In genomic region chr1:37187050-37187449, GRCm38 (mm10) we compare ENCODE assay signal across 27 mouse cellular contexts. TPM values are rescaled to one million over a fixed set of nuclear protein-coding genes. Genes with fewer than 3 reads are reported as not detected.
DNase-seq lines count a peak whose midpoint lies in the region; ATAC-seq and TF ChIP-seq lines count a peak whose summit lies in the region.
"Had no signal": no experiment of that assay in that cellular context is flagged by ENCODE, and none has a peak within 500 bp of the region (broad histone marks: within the 10 kb centered on the region; RNA-seq: fewer than 3 reads in every experiment).

No protein-coding gene starts in this region.

- no peaks in the 10 kb centered on the region for H3K9me3 ChIP-seq in forebrain, embryonic 11.5 days (ENCODE audit: control insufficient read depth, low read length)
- H3K9me3 ChIP-seq in forebrain, postnatal 0 days (ENCODE audit: low read length): no peaks in the 10 kb centered on the region
- no peaks in the 10 kb centered on the region for H3K9me3 ChIP-seq in ES-E14 (ENCODE audit: control insufficient read depth, insufficient read depth, low read depth, low read length)
- H3K9me3 ChIP-seq in embryonic facial prominence, embryonic 11.5 days (replicated peaks; ENCODE audit: control insufficient read depth, low read length): no peaks in the 10 kb centered on the region
- H3K9me3 ChIP-seq in hindbrain, postnatal 0 days (ENCODE audit: low read length): no peaks in the 10 kb centered on the region
- H3K9me3 ChIP-seq: embryonic facial prominence, embryonic 15.5 days; forebrain, embryonic 12.5 days; G1E; heart, embryonic 12.5 days; heart, embryonic 15.5 days had no signal

- WGBS in forebrain, embryonic 11.5 days: 53% methylated on average over 6 of the region's 6 CpGs
- 38% methylated on average over 6 of the region's 6 CpGs for WGBS in forebrain, postnatal 0 days
- 65% methylated on average over 6 of the region's 6 CpGs for WGBS in embryonic facial prominence, embryonic 11.5 days
- WGBS in hindbrain, postnatal 0 days: 62% methylated on average over 6 of the region's 6 CpGs
- 75% methylated on average over 6 of the region's 6 CpGs for WGBS in lung, adult 2 months

- no peak overlapping the region for H3K4me3 ChIP-seq in forebrain, embryonic 11.5 days (ENCODE audit: low read depth, low read length)
- H3K4me3 ChIP-seq in forebrain, postnatal 0 days (ENCODE audit: low read depth, low read length): no peak overlapping the region
- peak overlapping the region; percentile 6 to 32; a peak in 3 of 4 replicates for H3K4me3 ChIP-seq in ES-E14 (ENCODE audit: insufficient read depth in 1 of 2, low read depth in 1 of 2, low read length in 2 of 2, poor library complexity in 1 of 2, severe bottlenecking in 1 of 2)
- H3K4me3 ChIP-seq in embryonic facial prominence, embryonic 11.5 days (ENCODE audit: low read depth, low read length): no peak overlapping the region
- no peak overlapping the region for H3K4me3 ChIP-seq in hindbrain, postnatal 0 days (ENCODE audit: low read length)
- no peak overlapping the region for H3K4me3 ChIP-seq in lung, adult 2 months (replicated peaks; ENCODE audit: extremely low read depth, low read depth, low read length)
- H3K4me3 ChIP-seq: embryonic facial prominence, embryonic 15.5 days; forebrain, embryonic 12.5 days; heart, embryonic 12.5 days; heart, embryonic 15.5 days had no signal

- H3K9ac ChIP-seq in forebrain, embryonic 11.5 days (ENCODE audit: low read length): no peak overlapping the region
- no peak overlapping the region for H3K9ac ChIP-seq in forebrain, postnatal 0 days
- peak overlapping the region; percentile 22; the same call in 1 of the 2 replicates for H3K9ac ChIP-seq in ES-E14 (ENCODE audit: insufficient read depth, low read depth, low read length, poor library complexity, severe bottlenecking)
- H3K9ac ChIP-seq in embryonic facial prominence, embryonic 11.5 days (replicated peaks; ENCODE audit: low read length): no peak overlapping the region
- H3K9ac ChIP-seq in hindbrain, postnatal 0 days (replicated peaks; ENCODE audit: low read length): no peak overlapping the region
- H3K9ac ChIP-seq: embryonic facial prominence, embryonic 15.5 days; forebrain, embryonic 12.5 days; heart, embryonic 12.5 days; heart, embryonic 15.5 days; hindbrain, embryonic 14.5 days had no signal

- ATAC-seq in forebrain, embryonic 11.5 days (replicated peaks; ENCODE audit: low FRiP score): no peak
- no peak for ATAC-seq in forebrain, postnatal 0 days
- no peak for ATAC-seq in embryonic facial prominence, embryonic 11.5 days (replicated peaks; ENCODE audit: insufficient number of reproducible peaks, low FRiP score, low TSS enrichment, low read depth)
- ATAC-seq in hindbrain, postnatal 0 days: no peak
- ATAC-seq: intestine, postnatal 0 days; Patski had no signal

- no peaks in the 10 kb centered on the region for H3K4me1 ChIP-seq in forebrain, embryonic 11.5 days (replicated peaks; ENCODE audit: control insufficient read depth, insufficient read depth, low read length)
- H3K4me1 ChIP-seq in forebrain, postnatal 0 days (ENCODE audit: insufficient read depth): no peaks in the 10 kb centered on the region
- H3K4me1 ChIP-seq in ES-E14 (ENCODE audit: control insufficient read depth in 2 of 2, insufficient read depth in 2 of 2, low read length in 2 of 2, poor library complexity in 1 of 2): 0 out of 4 replicates have a peak, but pooled peaks cover 0 to 3% of the 10 kb centered on the region in 2 experiments
- H3K4me1 ChIP-seq in embryonic facial prominence, embryonic 11.5 days (ENCODE audit: control insufficient read depth, insufficient read depth, low read length): no peaks in the 10 kb centered on the region
- no peaks in the 10 kb centered on the region for H3K4me1 ChIP-seq in hindbrain, postnatal 0 days (ENCODE audit: insufficient read depth, low read length)
- H3K4me1 ChIP-seq in lung, adult 2 months (ENCODE audit: control insufficient read depth, insufficient read depth, low read length): no peaks in the 10 kb centered on the region
- H3K4me1 ChIP-seq: heart, embryonic 12.5 days; heart, embryonic 15.5 days had no signal

- no peak overlapping the region for H3K4me2 ChIP-seq in forebrain, embryonic 11.5 days (ENCODE audit: low read depth, low read length, severe bottlenecking)
- no peak overlapping the region for H3K4me2 ChIP-seq in forebrain, postnatal 0 days (ENCODE audit: low read depth)
- H3K4me2 ChIP-seq in embryonic facial prominence, embryonic 11.5 days (ENCODE audit: low read depth, low read length): no peak overlapping the region
- H3K4me2 ChIP-seq in hindbrain, postnatal 0 days (ENCODE audit: low read depth, low read length): no peak overlapping the region
- H3K4me2 ChIP-seq: embryonic facial prominence, embryonic 15.5 days; forebrain, embryonic 12.5 days; heart, embryonic 12.5 days; heart, embryonic 15.5 days; hindbrain, embryonic 14.5 days had no signal

- peak; percentile 51 for DNase-seq in forebrain, embryonic 11.5 days (ENCODE audit: low spot score)
- DNase-seq in forebrain, postnatal 0 days: no peak
- no peak for DNase-seq in ES-E14 (ENCODE audit: low read depth, low spot score)
- DNase-seq in embryonic facial prominence, embryonic 11.5 days (ENCODE audit: low spot score): peak; percentile 10
- DNase-seq in thymus, postnatal 14 days: no peak
- no peak for DNase-seq in hindbrain, postnatal 0 days (ENCODE audit: low spot score)
- DNase-seq in lung, adult 2 months: no peak
- DNase-seq: adrenal gland, adult 2 months; adrenal gland, postnatal 14 days; cerebellum, adult 11 months; cerebellum, adult 2 months; cerebellum, adult 9-11 months; cerebellum, postnatal 25 days; gastrocnemius, postnatal 25 days; heart, adult 18-20 months; heart, postnatal 10 days; heart, postnatal 4 days had no signal

- no peak overlapping the region for H3K27ac ChIP-seq in forebrain, embryonic 11.5 days (ENCODE audit: low read depth, low read length)
- no peak overlapping the region for H3K27ac ChIP-seq in forebrain, postnatal 0 days (ENCODE audit: low read depth, low read length)
- H3K27ac ChIP-seq in ES-E14 (ENCODE audit: insufficient read depth, low read depth, low read length, poor library complexity, severe bottlenecking): no peak overlapping the region
- no peak overlapping the region for H3K27ac ChIP-seq in embryonic facial prominence, embryonic 11.5 days (replicated peaks; ENCODE audit: low read depth, low read length)
- H3K27ac ChIP-seq in hindbrain, postnatal 0 days: no peak overlapping the region
- H3K27ac ChIP-seq: embryonic facial prominence, embryonic 15.5 days; forebrain, embryonic 12.5 days; heart, embryonic 15.5 days; hindbrain, embryonic 14.5 days had no signal

- TF ChIP-seq POLR2A in lung, adult 2 months (IDR thresholded peaks at IDR 0.05; ENCODE audit: borderline replicate concordance, extremely low read depth, low read depth, low read length): no peak

- in situ Hi-C loops in ES-E14 (cut with MboI; ENCODE audit: low sequenced_read_pairs in 2 of 2, unreplicated experiment in 2 of 2): no loop called here

- no peaks in the 10 kb centered on the region for H3K36me3 ChIP-seq in forebrain, embryonic 11.5 days (ENCODE audit: control insufficient read depth, insufficient read depth, low read length)
- H3K36me3 ChIP-seq in forebrain, postnatal 0 days (ENCODE audit: insufficient read depth): no peaks in the 10 kb centered on the region
- no peaks in the 10 kb centered on the region for H3K36me3 ChIP-seq in ES-E14 (ENCODE audit: control insufficient read depth, insufficient read depth, low read length, poor library complexity, severe bottlenecking)
- H3K36me3 ChIP-seq in embryonic facial prominence, embryonic 11.5 days (replicated peaks; ENCODE audit: control insufficient read depth, insufficient read depth, low read depth, low read length): no peaks in the 10 kb centered on the region
- H3K36me3 ChIP-seq in hindbrain, postnatal 0 days (ENCODE audit: insufficient read depth, low read length): no peaks in the 10 kb centered on the region
- H3K36me3 ChIP-seq: embryonic facial prominence, embryonic 15.5 days; forebrain, embryonic 12.5 days; G1E; heart, embryonic 12.5 days; heart, embryonic 15.5 days had no signal

- no peak for TF ChIP-seq CTCF in forebrain, postnatal 0 days (IDR thresholded peaks at IDR 0.05; ENCODE audit: low read depth)
- TF ChIP-seq CTCF in hindbrain, postnatal 0 days (IDR thresholded peaks at IDR 0.05; ENCODE audit: low read depth): no peak
- no peak for TF ChIP-seq CTCF in lung, adult 2 months (IDR thresholded peaks at IDR 0.05; ENCODE audit: insufficient read depth, low read length)

- H3K27me3 ChIP-seq in forebrain, embryonic 11.5 days (ENCODE audit: control insufficient read depth, insufficient read depth, low read length): no peaks in the 10 kb centered on the region
- H3K27me3 ChIP-seq in forebrain, postnatal 0 days (ENCODE audit: insufficient read depth, low read length): no peaks in the 10 kb centered on the region
- H3K27me3 ChIP-seq in embryonic facial prominence, embryonic 11.5 days (ENCODE audit: control insufficient read depth, insufficient read depth, low read length): no peaks in the 10 kb centered on the region
- no peaks in the 10 kb centered on the region for H3K27me3 ChIP-seq in hindbrain, postnatal 0 days (ENCODE audit: insufficient read depth, low read length)
- H3K27me3 ChIP-seq: embryonic facial prominence, embryonic 15.5 days; heart, embryonic 15.5 days had no signal

TF ChIP-seq in ES-E14, 5 proteins besides CTCF, POLR2A, EP300 and RAD21:
- no peak for TF ChIP-seq ZC3H11A (IDR thresholded peaks at IDR 0.05; ENCODE audit: borderline replicate concordance, low read depth, low read length)

RNA-seq across cellular contexts. Expression of gene Cnga3, which starts 27.2 kb away (rescaled TPM):
- polyA plus RNA-seq in forebrain, embryonic 11.5 days (2014; fragmentation: Nextera tagmentation; extraction: Ambion mirVana): 0.36 TPM in 1 of 2 replicates, not detected in the other
- 0.15 and 1.8 TPM in 2 replicates for total RNA-seq in forebrain, postnatal 0 days (2014; rRNA removed)
- 0.18 and 0.52 TPM in 2 replicates for polyA plus RNA-seq in forebrain, postnatal 0 days (2015; fragmentation: Nextera tagmentation; extraction: Ambion mirVana)
- total RNA-seq in ES-E14 (2012; rRNA removed): 4.5 and 10.9 TPM in 2 replicates
- not detected in 2 replicates for polyA plus RNA-seq in embryonic facial prominence, embryonic 11.5 days (2014; fragmentation: Nextera tagmentation; extraction: Ambion mirVana)
- total RNA-seq in hindbrain, postnatal 0 days (2014; rRNA removed): 3.0 TPM in 1 of 2 replicates, not detected in the other
- polyA plus RNA-seq in hindbrain, postnatal 0 days (2015; fragmentation: Nextera tagmentation; extraction: Ambion mirVana): 0.10 and 0.13 TPM in 2 replicates
- 0.05 TPM in 1 of 2 replicates, not detected in the other for polyA plus RNA-seq in lung, adult 2 months (2012; rRNA removed)
- total RNA-seq: common myeloid progenitor, adult 5-6 weeks; heart, postnatal 4 days had no signal
- polyA plus RNA-seq: forebrain, embryonic 12.5 days; G1E; heart, embryonic 12.5 days; hindbrain, embryonic 11.5 days; Patski had no signal

Comparison
In these comparisons a context has a peak if more than half of its experiments do, and no peak if none do; other contexts are left out.
1. DNase-seq: peak in forebrain, embryonic 11.5 days (single experiment) and embryonic facial prominence, embryonic 11.5 days (single experiment); none in forebrain, postnatal 0 days (single experiment), ES-E14 (single experiment), thymus, postnatal 14 days (single experiment), hindbrain, postnatal 0 days (single experiment) and lung, adult 2 months (single experiment).
2. H3K4me3 ChIP-seq: peak in ES-E14 (2 of 2); none in forebrain, embryonic 11.5 days (single experiment), forebrain, postnatal 0 days (single experiment), embryonic facial prominence, embryonic 11.5 days (single experiment), hindbrain, postnatal 0 days (single experiment) and lung, adult 2 months (single experiment).